Mouse (Mus musculus) adrenal gland, postnatal 10 days (tissue): Measurements from ENCODE around the gene Cpsf6. TPM values are rescaled to one million over a fixed set of nuclear protein-coding genes. Genes with fewer than 3 reads are reported as not detected.

ENCODE experiments used
- DNase-seq: peaks from one replicate; pipeline ENCODE4 v3.0.0; 2021; ENCODE audit warnings: mixed read lengths
- total RNA-seq, 2 experiments: library from RNA; stranded (reverse); gene quantifications; 2 replicates each; pipeline ENCODE4 v1.2.3; 2021

Cpsf6 gene
- total RNA-seq, 2 experiments from 2014 or later, result 69.7 to 81.3 TPM

DNA sequence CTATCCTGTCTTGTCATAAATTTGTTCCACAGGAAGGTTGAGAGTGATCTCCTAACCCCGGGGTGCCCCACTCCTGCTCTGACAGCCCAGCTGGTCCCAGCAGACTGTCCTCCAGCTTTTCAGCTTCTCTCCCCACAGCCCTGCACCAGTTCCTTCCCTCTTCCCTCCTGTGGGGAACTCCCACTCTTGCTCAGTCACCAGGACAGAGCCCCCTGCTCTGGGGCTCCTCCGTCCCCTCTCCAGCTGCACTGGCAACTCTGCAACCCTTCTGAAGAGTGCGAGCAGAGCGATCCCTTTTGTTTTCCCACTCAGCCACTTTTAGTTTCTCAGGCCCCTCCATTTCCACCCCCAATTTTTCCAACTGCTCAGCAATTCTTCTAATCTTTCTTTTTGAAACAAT lies 44.2 kb downstream of the Cpsf6 start:
- DNase-seq, result no peak

DNA sequence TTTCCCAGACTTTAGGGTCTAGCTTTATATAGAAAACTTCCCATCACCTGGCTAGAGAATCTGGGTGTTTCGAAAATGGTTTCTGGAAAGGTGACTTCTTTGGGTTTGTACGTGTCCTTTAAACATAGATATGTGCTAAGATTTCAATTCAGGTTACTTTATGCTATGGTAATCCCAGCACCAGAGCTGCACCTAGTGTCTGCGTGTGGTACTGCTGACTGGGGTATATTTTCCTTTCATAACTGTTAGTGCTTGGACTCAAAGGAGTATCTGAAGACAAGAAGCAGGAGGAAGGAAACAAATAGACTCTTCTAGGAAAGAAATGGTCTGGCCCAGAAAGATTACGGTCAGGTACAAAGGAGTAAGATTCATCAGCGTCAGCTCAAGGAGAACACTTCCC lies 49.3 kb downstream of the Cpsf6 start:
- peak; percentile 31 for DNase-seq

DNA sequence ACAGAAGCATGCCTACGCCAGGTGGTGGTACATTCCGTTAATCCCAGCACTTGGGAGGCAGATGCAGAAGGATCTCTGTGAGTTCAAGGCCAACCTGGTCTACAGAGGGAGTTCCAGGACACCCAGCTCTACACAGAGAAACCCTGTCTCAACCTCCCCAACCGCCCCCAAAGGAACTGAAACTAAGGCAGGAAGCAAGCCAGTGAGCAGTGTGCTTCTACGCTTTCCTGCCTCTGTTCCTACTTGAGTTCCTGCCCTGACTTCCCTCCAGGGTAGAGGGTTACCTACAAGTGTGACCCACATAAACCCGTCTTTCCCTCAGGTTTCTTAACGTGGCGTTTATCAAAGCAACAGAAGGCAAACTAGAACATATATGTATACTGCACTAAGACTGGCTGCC lies 56.0 kb downstream of the Cpsf6 start:
- DNase-seq, result no peak

DNA sequence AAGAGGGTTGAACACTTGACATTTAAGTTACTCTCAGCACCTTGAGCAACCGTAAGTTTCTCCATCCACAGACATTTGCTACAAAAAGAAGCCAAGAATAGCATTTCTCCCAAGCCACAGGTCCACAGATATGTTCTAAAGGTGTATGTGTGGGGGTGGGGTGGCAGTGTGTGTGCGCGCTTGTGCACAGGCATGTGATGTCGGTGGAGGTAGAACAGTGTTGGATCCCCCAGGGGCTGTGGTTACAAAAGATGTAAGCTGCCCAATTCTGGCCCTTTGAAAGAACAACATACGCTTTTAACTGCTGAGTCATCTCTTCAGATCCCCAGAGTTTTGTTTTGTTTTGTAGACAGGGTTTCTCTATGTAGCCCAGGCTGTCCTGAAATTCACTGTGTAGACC lies 57.2 kb downstream of the Cpsf6 start:
- no peak for DNase-seq

DNA sequence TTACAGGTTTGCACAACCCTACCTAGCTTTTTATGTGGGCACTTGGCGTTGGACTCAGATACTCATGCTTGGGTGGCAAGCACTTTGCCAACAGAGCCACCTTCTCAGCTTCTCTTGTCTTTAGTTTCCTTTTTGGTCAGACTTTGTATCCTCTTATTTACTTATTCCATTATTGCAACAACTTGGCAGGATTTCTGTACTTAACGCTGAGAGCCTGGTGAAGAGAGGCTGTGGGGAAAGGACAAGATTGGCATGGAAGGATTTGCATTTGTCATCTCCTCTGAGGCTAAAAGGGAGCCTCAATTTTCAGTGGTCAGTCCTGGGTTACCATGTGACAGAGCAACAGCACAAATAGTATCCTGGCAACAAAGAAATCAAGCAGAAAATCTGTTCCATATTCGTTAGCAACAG lies 59.2 kb downstream of the Cpsf6 start:
- no peak for DNase-seq

DNA sequence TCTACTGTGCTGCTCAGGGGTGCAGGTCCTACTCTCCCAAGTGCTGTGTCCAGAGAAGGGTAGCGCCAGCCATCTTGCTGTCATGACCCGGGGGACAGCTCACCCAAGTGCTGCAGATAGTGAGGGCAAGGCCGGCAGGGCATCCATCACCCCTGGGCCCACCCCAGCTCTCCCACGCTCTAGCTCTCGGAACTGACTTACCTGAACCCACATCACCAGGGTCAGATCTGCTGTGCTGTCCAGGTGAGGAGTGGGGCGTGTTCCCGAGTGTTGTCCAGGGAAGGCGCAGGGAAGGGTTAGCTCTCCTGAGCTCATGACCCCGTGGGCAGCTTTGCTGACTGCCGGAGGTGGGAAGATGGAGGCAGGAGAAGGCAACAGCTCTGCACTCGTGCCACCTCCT lies 63.4 kb downstream of the Cpsf6 start:
- no peak for DNase-seq

DNA sequence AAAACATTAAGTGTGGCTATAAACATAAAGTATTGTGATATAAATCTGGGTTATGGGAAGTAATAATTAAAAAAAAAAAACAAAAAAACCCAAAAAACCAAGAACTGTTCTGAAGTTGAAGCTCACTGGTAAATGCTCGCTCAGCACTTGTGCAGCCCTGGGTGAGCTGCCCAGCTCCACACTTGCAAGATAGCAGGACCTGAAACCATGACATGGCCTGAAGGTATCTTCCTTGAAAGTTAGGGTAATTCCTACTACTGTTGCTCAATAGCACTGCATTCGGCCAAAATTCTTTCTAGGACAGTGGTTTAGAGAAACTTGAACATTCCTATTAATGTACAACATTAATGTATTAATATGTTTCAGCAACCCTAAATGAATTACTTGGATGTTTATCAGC lies 66.7 kb downstream of the Cpsf6 start:
- DNase-seq, result no peak

DNA sequence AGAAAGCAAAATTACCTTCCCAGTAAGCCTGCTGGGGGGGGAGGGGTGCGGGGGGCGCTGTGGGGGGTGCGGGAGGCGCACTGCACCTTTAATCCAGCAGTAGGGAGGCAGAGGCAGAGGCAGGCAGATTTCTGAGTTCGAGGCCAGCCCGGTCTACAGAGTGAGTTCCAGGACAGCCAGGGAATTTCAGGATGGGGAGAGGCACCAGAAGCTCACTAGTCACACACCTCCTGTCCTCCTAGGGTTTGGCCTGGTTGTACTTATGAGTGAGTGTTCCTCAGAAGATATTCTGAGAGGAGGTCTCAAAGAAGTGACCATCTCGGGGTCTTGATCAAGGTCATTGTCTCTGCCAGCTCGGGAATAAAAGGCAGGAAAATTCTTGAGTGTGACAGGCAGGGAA lies 67.6 kb downstream of the Cpsf6 start:
- no peak for DNase-seq

DNA sequence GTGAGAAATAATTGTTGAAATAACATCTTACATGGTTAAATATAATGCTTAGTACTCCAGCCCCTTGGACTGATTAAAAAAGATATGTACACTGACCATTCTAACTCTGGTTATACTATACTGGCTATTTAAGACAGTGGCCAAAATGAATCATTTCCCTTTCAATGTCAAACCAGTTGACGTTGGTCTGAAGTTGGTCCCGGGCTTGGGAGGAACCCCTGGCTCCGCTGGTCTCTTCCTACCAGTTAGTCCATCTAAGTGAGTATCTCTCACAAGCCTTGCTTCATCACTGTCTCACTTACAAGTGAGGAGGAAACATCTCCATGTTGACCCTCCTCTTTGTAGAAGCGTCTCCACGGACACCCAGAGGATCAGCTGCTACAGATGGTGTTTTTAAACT lies 75.4 kb downstream of the Cpsf6 start:
- DNase-seq, result no peak

DNA sequence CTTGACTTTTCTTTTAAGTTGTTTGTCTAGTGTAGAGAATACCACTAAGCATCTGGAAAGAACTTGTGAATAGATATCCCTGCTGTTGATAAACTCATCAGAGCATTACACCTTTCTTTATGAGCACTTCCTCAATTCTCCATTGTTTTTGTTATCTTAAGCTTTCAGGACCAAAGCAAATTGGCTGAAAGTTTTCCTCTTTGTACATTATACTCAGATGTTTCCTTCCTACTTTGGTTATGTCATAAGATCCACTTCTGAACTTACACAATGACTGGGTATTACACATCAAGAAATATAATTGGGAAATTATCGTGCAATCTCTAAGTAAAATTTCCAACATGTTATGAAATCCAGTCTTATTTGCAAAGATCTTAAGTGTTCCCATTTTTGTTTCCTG lies 78.1 kb downstream of the Cpsf6 start:
- DNase-seq, result no peak

DNA sequence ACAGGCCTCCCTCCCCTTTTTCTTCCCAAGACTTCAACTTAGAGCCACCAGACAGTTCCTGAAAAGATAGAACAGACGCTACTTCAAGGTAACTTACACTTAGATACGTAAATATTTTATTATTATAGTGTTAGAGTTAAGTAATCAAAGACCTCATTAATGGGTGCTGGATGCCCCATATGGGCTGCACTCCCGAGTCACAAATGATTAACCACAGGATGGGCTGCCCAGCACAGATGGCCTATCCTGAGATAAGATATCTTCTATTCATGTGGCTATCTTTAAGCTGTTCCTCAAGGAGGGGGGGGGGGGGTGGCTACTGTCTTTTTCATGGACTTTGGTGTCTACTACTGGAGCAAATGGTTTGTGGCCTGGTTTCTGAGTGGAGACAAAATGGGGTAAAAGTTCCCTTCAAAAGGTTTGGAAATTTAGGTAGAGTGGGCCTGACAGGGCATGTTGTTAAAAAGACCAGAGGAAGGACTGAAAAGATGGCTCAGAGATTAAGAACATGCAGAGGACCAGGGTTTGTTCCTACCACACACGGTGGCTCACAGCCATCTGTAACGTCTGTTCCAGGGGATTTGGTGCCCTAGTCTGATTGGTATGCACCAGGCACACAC lies 79.8 kb downstream of the Cpsf6 start:
- DNase-seq, result no peak

DNA sequence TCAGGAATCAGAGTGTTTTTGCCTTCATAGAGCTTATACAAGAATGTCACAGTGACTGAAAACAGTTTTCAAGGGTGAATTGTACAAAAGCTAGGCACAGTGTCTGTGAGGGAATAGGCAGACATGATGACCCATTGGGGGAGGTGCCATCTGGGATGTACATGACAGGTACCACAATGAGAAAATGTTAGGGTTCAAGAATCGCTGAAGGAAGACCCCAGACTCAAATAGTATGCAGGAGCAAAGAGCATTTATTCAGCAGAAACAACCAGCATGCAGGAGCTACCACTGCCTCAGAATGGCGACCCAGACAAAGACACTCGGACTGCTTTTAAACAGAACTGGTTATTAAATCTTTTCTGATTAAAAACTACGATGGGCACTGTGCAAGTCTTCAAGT lies 80.7 kb downstream of the Cpsf6 start:
- no peak for DNase-seq

DNA sequence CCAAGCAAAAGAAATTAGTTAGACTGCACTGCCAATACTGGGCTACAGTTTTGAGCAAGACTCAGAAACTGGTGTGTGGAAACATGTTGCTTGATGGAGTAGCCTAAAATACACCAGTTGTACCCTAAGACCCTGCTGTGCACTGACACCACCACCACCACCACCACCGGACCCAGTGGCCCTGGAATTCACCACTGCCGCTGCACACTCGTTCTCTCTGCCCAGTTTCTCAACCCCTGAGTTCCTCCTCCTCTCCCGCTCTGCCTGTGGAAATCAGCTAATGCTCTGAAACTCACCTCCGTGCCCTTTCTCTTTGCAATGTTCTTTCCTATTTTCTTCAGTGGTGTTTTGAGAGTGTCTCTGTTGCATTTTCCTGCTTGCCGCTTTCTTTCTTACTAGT lies 81.5 kb downstream of the Cpsf6 start:
- no peak for DNase-seq

Other genes with a start within 250 kb of the Cpsf6 start
- gene Frs2, start 231.5 kb downstream of the Cpsf6 start, total RNA-seq, result 10 to 100 TPM; 24.0 to 26.4 TPM
- gene Yeats4, start 155.5 kb downstream of the Cpsf6 start, total RNA-seq, result 10 to 100 TPM; 42.5 to 47.6 TPM
- not detected for gene 9530003J23Rik, start 141.3 kb downstream of the Cpsf6 start, total RNA-seq
- 100 to 1,000 TPM; 106 to 122 TPM for gene Lyz2, start 97.7 kb downstream of the Cpsf6 start, total RNA-seq
- 10 to 100 TPM; 12.3 to 13.9 TPM for gene Lyz1, start 87.1 kb downstream of the Cpsf6 start, total RNA-seq
- gene Cpm, start 249.5 kb upstream of the Cpsf6 start, total RNA-seq, result 10 to 100 TPM; 18.5 to 19.1 TPM